Mouse (Mus musculus) gastrocnemius, adult 2 months (tissue): ENCODE data around the gene Dnajc4. TPM values are rescaled to one million over a fixed set of nuclear protein-coding genes. Genes with fewer than 3 reads are reported as not detected.
A peak's percentile ranks its signal among the peaks of the same experiment; 100 is the strongest.
"Not testable (repeated sequence)": the region's sequence is repeated elsewhere in the genome, so short reads cannot be mapped to it uniquely, and the experiment has no call there.

Experiments used
- DNase-seq: peaks from one replicate; pipeline ENCODE4 v3.0.0; 2022
- H3K27ac ChIP-seq: fragments of 200-600 bp; 2 replicates; pipeline ENCODE4 v1.8.1; 2022; ENCODE audit warnings: mild to moderate bottlenecking
- H3K4me3 ChIP-seq: fragments of 200-600 bp; 2 replicates; pipeline ENCODE4 v1.8.1; 2022; ENCODE audit warnings: mild to moderate bottlenecking, moderate library complexity
- CTCF ChIP-seq: fragments of 200-600 bp; IDR thresholded peaks from 2 replicates; pipeline ENCODE4 v1.8.1; 2022; ENCODE audit warnings: antibody characterized with exemption, mild to moderate bottlenecking, moderate library complexity
- intact Hi-C: fragments of 180-260 bp; cut with DNase I; formaldehyde crosslinking; loops from one replicate; pipeline ENCODE4 v1.15.1; 2025
- total RNA-seq, 2 experiments: library from RNA; stranded (reverse); gene quantifications; 2 replicates each; pipeline ENCODE4 v1.2.3; 2021

The Dnajc4 gene
- total RNA-seq, 2 experiments from 2014 or later: 35.3 to 37.6 TPM

DNA sequence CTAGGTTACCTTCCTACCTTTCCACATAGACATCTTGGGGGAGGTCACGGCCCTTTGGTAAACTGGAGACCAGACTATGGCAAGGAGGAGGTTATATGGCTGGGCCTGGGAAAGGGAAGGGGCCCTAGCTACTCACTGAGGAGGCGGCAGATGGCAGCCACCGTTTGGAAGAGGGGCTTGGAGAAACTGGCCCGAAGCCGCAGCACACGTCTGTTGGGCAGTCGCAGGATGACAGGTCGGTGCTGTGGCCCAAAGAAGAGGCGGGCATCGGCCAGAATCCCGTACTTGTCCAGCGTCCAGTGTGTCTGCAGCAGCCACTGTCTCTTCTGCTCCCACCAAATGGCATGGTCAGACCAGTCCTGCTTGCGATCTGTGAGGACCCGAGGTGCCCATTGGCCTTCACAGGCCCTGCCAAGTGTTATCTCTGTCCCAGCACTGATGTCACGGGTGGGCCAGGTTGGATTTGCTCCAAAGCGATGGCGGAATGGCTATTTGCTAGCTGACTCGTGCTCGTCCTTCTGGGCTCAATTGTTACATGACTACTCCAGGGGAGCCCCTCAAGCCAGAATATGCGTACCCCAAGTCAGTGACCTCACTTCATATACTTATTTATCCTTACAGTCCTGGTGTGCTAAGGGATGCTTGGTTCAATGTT, 22.2 kb upstream of the Dnajc4 start:
- intact Hi-C loops: no loop called here
- no peak overlapping the region for H3K27ac ChIP-seq

DNA sequence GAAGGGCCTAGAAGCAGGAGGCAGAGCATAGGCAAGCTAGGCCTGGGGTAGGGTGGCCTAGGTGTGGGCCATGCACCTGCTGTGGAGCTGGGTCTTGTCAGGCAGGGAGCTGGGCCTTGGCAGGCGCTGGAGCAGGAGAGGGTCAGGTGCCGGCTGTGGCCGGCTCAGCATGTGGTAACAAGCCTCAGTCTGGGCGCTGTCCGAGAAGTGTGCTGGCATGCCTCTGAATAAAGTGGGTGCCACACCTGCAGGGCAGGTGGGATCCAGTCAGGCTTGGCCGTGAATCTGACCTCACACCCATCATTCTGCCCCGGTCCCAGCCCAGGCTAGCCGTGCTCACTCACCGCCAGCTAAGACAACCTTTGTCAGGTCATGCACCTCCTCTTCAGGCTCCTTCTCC, 21.6 kb upstream of the Dnajc4 start:
- no peak for TF ChIP-seq CTCF
- intact Hi-C loops: no loop called here
- no peak overlapping the region for H3K4me3 ChIP-seq

More for the DNA sequence above, 22.2 kb upstream of the Dnajc4 start:
- TF ChIP-seq CTCF: no peak
- no peak overlapping the region for H3K4me3 ChIP-seq
- no peak for DNase-seq

DNA sequence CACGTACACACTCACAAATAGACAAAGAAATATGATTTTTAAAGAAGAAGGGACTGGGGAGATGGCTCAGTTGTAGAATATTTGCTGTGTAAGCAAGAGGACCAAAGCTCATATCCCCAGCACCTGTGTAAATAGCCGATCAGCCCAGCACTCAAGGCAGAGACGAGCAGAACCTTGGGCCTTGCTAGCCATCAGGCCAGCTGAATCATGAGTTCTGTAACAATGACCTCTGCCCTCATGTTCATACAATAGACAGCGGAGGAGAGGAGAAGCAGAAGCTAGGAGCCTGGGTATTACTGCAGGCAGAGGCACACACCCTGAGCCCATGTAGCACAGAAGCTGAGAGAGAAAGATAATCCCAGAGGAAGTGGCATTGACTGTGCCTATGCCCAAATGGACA, 20.1 kb upstream of the Dnajc4 start:
- TF ChIP-seq CTCF: no peak
- intact Hi-C loops: no loop called here
- no peak overlapping the region for H3K27ac ChIP-seq

More for the DNA sequence above, 21.6 kb upstream of the Dnajc4 start:
- H3K27ac ChIP-seq: no peak overlapping the region
- DNase-seq: no peak

DNA sequence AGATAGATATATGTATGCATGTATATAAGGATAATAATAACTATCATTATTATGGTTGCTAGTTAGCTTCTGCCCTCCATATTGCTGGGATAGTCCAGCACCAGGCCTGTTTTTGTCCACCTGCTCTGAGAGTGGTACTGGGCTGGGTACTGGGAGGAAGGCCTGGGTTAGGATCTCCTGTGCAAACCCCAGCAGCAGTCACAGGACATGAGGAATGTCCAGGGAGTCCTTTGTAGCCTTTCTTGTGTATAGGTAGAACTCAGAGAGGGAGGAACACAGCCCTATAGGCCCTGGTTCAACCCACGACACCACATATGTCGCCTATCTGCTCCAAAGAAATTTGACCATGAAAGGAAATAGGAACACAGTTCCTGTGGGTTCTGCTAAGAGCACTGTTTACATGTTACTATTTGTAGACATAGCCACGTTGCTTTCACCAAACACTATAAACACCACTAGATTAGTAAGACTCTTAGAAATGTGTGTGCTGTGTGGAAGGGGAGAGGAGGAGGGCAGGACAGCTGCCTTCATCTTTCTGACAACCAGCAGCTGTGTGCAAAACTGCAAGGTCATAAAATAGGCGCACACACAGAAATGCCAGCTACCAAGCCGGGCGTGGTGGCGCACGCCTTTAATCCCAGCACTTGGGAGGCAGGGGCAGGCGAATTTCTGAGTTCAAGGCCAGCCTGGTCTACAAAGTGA, 14.7 kb upstream of the Dnajc4 start:
- TF ChIP-seq CTCF: no peak
- no peak for DNase-seq
- no peak overlapping the region for H3K27ac ChIP-seq
- no peak overlapping the region for H3K4me3 ChIP-seq
- intact Hi-C loops: no loop called here

More for the DNA sequence above, 20.1 kb upstream of the Dnajc4 start:
- no peak for DNase-seq
- no peak overlapping the region for H3K4me3 ChIP-seq

DNA sequence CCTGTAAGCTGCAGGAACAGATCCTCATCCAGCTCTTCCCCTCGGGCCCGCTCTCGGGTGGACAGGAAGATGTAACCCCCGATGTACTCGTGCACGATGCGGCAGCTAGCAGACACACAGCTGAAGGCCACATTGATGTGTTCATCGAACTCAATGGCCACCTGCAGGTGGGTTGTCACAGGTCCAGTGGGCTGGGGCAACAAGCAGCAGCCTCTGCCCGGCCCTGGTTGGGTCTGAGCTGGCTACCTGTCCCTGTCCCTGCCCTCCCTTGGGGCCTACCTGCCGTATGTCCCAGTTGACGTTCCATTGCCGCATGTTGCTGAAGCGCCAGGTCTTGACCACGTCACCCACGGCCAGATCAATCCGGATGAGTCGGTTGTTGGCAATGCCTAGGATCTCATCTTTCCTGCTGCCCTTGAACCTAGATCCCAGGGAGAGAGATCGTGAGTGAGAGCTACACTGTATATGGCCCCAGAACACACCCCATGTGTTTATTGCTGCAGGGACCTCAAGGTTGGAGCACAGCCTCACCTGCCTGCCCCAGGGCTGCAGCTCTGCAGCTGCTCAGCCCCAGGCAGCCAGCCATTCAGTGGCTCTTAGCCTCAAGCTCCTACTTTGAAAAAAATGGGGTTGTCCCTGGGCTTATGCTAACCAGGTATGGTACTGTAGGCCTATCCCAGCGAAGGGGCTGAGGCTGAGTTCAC, 7.1 kb upstream of the Dnajc4 start:
- intact Hi-C loops: no loop called here
- TF ChIP-seq CTCF: no peak
- H3K4me3 ChIP-seq: no peak overlapping the region
- no peak overlapping the region for H3K27ac ChIP-seq
- DNase-seq: no peak

DNA sequence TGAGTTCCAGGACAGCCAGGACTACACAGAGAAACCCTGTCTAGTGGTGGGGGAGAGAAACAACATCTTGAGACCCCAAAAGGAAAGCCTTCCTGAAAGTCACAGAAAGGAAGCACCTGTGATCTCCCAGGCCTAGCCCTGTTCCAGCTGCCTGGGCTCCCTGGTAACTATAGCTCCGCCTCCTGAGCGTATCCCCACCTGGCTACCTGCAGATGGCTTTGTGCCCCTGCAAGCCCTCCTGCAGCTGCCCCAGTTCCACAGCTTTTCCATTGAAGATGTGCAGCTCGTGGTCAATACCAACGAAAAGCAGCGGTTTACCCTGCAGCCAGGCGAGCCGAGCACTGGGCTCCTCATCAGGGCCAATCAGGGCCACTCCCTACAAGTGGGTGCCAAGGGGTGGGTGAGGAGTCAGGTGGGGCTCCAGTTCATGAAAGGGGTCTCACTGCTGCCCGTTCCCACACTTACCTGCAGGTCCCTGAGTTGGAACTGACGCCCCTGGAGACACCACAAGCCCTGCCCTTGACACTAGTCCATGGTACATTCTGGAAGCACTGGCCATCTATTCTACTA, 5.4 kb upstream of the Dnajc4 start:
- no peak for TF ChIP-seq CTCF
- no peak for DNase-seq
- Histone ChIP-seq H3K4me3 (no peak overlapping the region), H3K27ac (no peak overlapping the region)
- intact Hi-C loops: loop anchor here (2.0 kb wide), 1 partner anchor 41 kb away; the partner anchor contains the start of gene Stip1

- Histone ChIP-seq H3K27ac (peak within 1 kb of the TSS; percentile 96), H3K4me3 (peak within 1 kb of the TSS; percentile 88)
- no peak for TF ChIP-seq CTCF
- intact Hi-C loops: loop anchor here (2.0 kb wide), 1 partner anchor 43 kb away; the partner anchor contains the start of gene Stip1
- peak; percentile 95 for DNase-seq
Measured at GRCm38 (mm10) chr19:6996006-6996405, 3.6 kb upstream of the Dnajc4 start, which contains the start of the genes Nudt22 and Trpt1. Gene Nudt22, minus strand, starts transcription at chr19:6996117. Gene Trpt1, plus strand, starts transcription at chr19:6996131.

DNA sequence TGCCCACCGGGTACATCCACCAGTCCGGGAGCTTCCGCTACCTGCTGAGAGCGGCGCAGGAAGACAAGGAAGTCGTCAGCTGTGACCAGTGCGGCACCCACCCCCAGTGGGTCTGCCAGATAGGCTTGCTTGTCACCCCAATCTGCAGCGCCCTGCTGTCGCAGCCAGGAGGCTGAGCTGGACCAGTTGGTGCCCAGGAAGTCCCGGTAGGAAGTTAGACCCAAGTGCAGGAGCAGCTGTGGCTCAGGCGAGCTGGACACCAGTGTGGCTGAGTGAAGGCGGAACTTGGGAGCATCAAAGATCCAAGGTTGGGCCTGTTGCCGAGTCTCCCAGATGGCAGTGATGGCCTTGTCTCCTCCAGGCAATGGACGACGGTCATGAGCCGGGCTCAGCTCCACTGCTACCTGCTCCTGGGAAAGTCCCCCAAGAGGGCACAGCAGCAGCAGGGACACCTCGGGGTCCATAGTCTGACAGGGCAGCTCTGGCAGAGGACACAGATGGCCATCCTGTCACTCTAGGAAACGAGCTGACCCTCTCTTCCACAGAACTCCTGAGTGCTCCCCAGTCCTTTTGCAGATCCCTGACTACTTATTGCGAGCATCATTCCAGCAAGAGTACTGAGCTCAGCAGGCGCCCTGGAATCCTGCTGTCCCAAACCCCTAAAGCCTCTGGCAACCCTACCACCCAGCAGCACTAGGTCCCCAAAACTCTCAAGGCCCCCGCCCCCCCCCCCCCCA, 3.1 kb upstream of the Dnajc4 start:
- H3K4me3 ChIP-seq: peak overlapping the region; percentile 88
- DNase-seq: peak; percentile 53
- peak overlapping the region; percentile 96 for H3K27ac ChIP-seq
- intact Hi-C loops: no loop called here
- TF ChIP-seq CTCF: no peak

GRCm38 (mm10) chr19:6994489-6994888, 2.1 kb upstream of the Dnajc4 start:
- DNase-seq: no peak
- Histone ChIP-seq H3K27ac (peak overlapping the region; percentile 96; the same call in 1 of the 2 replicates), H3K4me3 (peak overlapping the region; percentile 88)
- intact Hi-C loops: no loop called here
- TF ChIP-seq CTCF: no peak

DNA sequence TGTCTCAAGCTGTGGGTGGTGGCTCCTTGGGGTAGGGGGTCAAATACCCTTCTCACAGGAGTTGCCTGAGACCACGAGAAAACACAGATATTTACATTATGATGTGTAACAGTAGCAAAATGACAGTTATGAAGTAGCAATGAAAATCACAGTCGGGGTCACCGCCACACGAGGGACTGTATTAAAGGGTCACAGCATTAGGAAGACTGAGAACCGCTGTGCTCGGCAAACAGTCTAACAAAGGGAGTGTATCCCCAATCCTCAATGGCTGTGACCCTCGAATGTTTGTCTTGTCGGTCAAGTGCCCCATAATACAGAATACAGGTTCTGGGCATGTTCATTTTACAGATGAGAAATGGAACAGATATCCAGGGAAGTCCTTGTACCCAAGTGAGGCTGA, 1.6 kb upstream of the Dnajc4 start:
- TF ChIP-seq CTCF: no peak
- DNase-seq: no peak
- H3K27ac ChIP-seq: no peak overlapping the region
- intact Hi-C loops: no loop called here
- H3K4me3 ChIP-seq: no peak overlapping the region

- peak overlapping the region; percentile 89 for H3K4me3 ChIP-seq
- no peak for TF ChIP-seq CTCF
- peak overlapping the region; percentile 86 for H3K27ac ChIP-seq
- intact Hi-C loops: no loop called here
- DNase-seq: no peak
Measured at GRCm38 (mm10) chr19:6993011-6993770, 819 bp upstream of the Dnajc4 start.

- DNase-seq, H3K27ac ChIP-seq, intact Hi-C loops: not testable (repeated sequence)
- H3K4me3 ChIP-seq: peak overlapping the region; percentile 89; the same call in 1 of the 2 replicates
Measured at GRCm38 (mm10) chr19:6991166-6991565, 1.2 kb downstream of the Dnajc4 start.
